Mouse (Mus musculus): ENCODE data around the gene Rbfox3. TPM values are rescaled to one million over a fixed set of nuclear protein-coding genes. Genes with fewer than 3 reads are reported as not detected.

The Rbfox3 gene
- 100 to 1,000 TPM; 224 to 233 TPM for total RNA-seq (2021)
- long read RNA-seq, experiment 1, transcript Rbfox3-204 (15 exons, 1,542 nt): major isoform, 87 of 228 reads
- long read RNA-seq, experiment 1, partial matches to known transcripts: 45 of 228 reads
- long read RNA-seq, experiment 1, other reads (novel, unspliced or antisense): 93 of 228 reads
- long read RNA-seq, experiment 2, transcript Rbfox3-204 (15 exons, 1,542 nt): major isoform, 97 of 245 reads
- long read RNA-seq, experiment 2, partial matches to known transcripts: 39 of 245 reads
- long read RNA-seq, experiment 2, other reads (novel, unspliced or antisense): 103 of 245 reads

DNA sequence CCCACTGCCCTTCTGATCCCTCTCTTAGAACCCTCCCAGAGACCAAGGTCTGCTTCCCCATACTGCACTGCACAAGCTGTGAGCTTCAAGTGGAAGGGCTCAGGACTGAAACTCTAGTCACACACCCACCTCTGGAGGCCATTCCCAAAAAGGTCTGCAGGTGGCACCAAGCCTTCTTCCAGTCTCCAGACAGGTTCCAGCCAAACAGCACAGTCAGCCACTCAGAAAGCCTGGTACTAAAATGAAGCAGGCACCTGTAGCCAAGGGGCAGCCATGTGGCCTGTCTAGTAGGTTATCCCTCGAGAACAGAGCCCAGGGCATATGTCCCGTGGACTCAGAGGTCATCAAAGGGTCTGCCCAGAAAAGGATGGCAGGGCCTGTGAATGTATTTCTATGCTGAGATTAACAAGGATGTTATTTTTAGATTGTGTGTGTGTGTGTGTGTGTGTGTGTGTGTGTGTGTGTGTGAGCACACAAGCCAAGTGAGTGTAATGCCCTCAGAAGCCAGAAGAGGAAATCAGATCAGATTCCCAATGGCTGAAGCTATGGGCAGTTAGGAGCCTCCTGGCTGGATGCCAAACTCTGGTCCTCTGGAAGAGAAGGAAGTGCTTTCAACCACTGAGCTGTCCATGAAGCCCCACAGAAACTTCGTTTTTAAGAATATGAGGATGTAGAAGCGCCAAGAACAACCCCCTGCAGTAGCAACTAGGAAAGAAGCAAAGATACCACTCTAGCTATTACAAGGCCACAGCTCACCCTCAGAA lies at the start of gene Rbfox3:
Gene Rbfox3 (minus strand): TSS at position 291 of the 764 bp plus-strand sequence.
- no peak for DNase-seq (ENCODE audit: low spot score in 2 of 2)

GRCm38 (mm10) chr11:118960649-118961048 lies 49.3 kb upstream of the Rbfox3 start:
- DNase-seq (ENCODE audit: low spot score in 2 of 2): peak in 1 of 2 experiments; percentile 57

GRCm38 (mm10) chr11:118957070-118957471 lies 45.7 kb upstream of the Rbfox3 start:
- peak; percentile 74 to 87 for DNase-seq (ENCODE audit: low spot score in 2 of 2)

DNA sequence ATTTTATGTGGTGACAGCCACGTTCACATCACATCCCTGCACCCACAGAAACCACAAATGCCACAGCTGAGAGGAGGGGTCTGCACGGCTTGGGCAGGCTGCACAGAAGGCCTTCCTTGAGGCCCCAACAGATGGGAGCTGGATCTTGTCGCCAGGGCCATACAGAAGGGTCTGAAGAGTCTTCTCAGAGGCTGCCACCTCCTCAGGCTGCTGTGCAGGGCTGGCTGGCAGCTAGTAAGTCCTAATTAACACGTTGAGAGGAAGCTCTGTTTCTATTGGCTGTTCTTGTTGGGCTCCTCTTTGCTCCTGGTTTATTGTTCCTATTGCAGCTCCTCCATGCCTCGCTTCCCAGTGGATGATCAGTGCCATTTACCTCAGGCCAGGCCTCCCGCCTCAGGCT lies 43.6 kb upstream of the Rbfox3 start:
- no peak for DNase-seq (ENCODE audit: low spot score in 2 of 2)

DNA sequence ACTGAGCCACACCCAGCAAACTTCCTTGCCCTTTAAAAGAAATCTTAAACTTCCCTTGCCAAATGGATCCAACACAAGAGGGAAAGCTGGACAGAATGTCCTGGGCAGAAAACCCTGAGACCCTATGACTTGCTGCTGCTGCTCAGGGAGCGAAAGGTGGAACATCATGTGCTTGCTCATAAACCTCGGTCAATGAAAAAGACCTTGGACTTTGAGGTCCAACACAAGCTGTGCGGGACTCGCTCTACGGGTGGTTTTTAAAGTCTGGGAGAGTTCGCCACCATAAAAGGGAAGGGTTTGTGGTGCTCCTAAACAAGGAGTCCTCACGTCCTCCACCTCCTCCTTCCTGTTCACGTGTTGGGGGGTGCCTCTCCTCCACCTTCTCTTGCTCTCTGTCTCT lies 34.5 kb upstream of the Rbfox3 start:
- no peak for DNase-seq (ENCODE audit: low spot score in 2 of 2)

DNA sequence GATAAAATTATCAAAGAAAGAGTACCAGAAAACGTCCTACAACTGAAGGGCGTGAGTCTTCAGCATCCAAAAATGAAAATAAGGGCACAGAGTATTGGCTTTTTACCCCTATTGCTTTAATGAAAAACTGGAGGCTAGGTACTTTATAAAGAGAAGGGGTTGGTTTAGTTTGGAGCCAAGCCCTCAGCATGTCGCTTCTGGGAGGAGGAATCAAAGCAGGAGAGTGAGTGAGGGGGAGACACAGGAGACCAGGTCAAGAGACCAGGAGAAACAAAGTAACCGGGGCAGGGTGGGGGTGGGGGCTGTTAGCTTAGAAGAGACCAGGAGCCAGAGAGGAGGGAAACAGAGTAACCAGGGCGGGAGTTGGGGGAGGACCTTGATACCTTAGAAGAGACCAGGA lies 29.9 kb upstream of the Rbfox3 start:
- DNase-seq (ENCODE audit: low spot score in 2 of 2): no peak

GRCm38 (mm10) chr11:118940539-118940938 lies 29.1 kb upstream of the Rbfox3 start:
- peak; percentile 84 to 92 for DNase-seq (ENCODE audit: low spot score in 2 of 2)

DNA sequence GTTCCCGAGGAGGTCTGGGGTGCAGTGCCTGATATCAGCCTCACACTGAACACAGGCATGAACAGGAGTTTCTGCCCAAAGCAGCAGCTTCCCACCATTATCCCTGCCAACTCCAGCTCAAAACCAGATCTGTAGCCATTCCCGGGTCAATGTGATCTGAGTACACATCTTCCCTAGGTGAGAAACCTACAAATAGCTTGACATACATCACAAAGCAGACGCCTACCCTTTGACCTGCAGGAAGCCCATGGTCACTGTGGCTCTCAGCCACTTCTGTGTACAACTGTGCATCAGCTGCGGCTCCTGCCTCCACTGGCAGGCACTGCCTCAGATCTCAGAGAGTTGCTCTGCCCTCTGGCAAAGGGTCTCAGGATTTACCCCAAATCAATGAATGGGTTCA lies 28.3 kb upstream of the Rbfox3 start:
- no peak for DNase-seq (ENCODE audit: low spot score in 2 of 2)

DNA sequence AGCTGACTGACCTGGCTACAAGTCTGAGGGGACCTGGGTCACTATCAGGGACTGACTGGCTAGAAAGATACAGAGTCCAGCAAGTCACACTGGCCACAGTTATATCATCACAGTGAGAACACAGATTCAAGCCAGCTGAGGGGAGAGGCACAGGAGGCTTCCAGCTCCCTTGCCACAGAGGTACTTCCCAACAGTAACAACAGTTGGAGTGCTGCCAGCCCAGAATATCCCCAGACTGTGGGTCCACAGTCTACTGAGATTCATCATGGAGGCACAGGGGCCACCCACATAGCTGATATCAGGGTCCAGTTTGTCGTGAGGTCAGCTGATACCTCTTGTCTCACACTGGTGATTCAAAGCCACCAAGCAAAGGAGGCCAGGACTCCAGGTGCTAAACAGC lies 23.5 kb upstream of the Rbfox3 start:
- no peak for DNase-seq (ENCODE audit: low spot score in 2 of 2)

- DNase-seq (ENCODE audit: low spot score in 2 of 2): no peak
Observed at GRCm38 (mm10) chr11:118927081-118927480, 15.7 kb upstream of the Rbfox3 start.

DNA sequence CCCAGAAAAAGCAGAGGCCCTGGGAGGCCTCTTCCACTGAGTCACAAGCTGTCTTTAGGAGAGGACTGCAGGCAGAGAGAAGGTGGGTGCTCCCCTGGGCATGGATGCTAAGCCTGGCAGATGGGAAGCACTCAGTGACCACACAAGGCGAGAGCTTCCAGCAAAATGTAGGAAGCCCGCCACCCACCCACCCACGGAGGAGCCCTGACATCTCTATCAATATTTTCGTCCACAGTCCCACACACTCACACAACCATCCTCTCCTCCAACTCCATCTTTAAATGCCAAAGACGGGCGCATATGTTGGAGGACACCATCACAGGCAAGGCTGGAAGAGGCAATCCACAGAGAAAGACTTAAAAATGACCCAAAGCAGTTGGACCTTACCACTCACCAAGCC lies 10.5 kb upstream of the Rbfox3 start:
- no peak for DNase-seq (ENCODE audit: low spot score in 2 of 2)

- DNase-seq (ENCODE audit: low spot score in 2 of 2): peak in 1 of 2 experiments; percentile 50
Observed at GRCm38 (mm10) chr11:118916423-118917030, 5.1 kb upstream of the Rbfox3 start.

GRCm38 (mm10) chr11:118915888-118916287 lies 4.5 kb upstream of the Rbfox3 start:
- DNase-seq (ENCODE audit: low spot score in 2 of 2): no peak

- DNase-seq (ENCODE audit: low spot score in 2 of 2): no peak
Observed at GRCm38 (mm10) chr11:118912686-118913085, 1.3 kb upstream of the Rbfox3 start.

DNA sequence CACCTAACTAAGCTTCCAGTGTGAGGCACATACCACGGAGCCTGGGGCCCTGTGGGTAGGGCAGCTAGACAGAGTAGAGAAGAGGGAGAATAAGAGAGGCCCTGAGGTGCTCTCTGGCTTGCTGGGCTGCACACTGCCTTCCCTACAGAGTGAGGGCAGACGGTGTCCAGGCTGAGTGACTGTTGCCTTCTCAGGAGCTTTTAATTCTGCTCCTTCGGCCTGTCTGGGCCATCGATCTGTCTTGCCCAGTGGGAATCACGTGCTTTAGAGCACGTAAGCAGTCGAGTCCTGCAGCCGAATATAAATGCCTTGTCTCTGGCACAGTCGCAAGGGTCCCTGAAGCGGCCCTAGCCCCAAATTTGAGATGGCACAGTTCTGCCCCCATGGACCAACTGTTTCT lies 641 bp downstream of the Rbfox3 start:
- DNase-seq (ENCODE audit: low spot score in 2 of 2): no peak

- DNase-seq (ENCODE audit: low spot score in 2 of 2): no peak
Observed at GRCm38 (mm10) chr11:118909814-118910201, 1.6 kb downstream of the Rbfox3 start.

DNA sequence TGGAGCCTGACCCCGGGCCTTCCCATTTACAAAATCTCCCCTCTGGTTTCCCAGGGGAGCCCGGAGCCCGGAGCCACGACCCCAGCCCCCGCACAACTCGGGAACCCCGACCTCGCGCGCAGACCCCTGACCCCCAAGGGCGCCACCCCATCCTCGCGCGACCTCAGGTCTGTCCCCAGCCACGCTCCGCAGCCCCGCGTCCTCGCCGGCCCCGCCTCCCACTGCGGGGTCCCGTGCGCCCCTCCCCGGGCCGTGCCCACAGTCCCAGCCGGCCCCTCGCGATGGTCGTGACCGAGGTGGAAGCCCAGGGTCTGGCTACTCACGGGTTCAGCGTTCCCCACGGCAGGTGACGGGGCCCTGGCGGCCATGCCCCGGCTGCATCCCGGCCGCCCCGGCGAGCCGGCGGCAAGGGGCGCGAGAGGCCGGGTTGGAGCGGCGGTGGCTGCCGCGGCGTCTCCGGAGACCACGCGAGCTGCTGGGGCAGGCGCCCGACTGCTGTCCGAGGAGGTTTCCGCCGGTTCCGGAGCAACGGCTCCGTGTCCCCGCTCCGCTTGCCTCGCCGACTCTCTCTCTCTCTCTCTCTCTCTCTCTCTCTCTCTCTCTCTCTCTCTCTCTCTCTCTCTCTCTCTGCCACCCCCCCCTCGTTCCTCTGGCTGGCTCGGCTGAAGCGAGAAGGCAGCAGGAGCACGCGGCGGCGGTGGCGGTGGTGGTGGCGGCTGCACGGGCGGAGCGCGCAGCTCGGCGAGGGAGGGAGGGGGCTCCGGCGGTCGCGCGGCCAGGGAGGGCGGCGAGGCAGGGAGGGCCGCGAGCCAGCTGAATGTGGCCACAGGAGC lies 2.2 kb downstream of the Rbfox3 start:
- peak in 1 of 2 experiments; percentile 70 for DNase-seq (ENCODE audit: low spot score in 2 of 2)

GRCm38 (mm10) chr11:118908431-118908980 lies 2.9 kb downstream of the Rbfox3 start:
- DNase-seq (ENCODE audit: low spot score in 2 of 2): no peak

DNA sequence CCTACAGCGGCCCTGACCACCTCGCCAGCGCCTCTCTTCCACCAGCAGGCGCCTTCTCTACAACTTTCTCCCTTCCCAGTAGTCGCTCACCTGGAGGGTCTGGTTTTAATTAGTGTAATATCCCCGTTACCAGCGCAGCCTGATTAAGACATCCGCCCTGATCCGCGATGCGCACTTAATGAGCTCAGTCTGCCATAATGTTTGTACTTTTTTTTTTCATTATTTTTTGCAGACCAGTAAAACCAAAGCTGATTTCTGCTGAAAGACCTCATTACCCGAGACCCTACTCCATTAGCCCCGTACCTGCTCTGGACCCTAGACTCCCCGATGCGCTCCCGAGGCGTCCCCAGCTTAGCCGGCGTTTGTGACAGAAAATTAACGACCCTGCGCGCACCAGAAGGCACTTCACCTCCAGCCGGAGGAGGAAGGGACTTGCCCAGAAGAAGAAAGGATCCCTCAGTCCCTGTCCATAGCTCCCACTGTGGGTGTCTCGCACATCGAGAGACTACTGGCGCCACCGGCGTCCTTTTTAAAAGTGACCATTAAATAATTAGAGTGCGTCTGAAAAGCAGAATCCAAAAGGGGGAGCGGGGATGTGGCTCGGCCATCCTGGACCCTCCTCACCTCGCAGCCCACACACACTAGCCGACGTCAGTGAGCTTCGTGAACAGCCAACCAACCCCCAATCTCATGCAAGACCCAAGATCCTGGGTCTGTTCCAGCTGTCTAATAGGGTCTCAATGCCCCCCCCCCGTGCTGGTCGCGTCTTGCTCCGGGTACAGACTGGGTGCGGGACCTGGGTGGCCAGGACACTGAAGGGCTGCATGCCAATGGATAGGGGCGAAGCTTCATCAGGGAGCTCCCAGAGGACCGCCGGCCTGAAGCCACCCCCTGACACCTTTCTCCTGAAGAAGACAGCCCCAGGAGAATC lies 3.7 kb downstream of the Rbfox3 start:
- no peak for DNase-seq (ENCODE audit: low spot score in 2 of 2)

Measured in layer of hippocampus, postnatal 14 days (tissue).